Mouse (Mus musculus) heart, embryonic 16.5 days (tissue): Measurements from ENCODE around the gene 9530003J23Rik. TPM values are rescaled to one million over a fixed set of nuclear protein-coding genes. Genes with fewer than 3 reads are reported as not detected.

Experiments
- polyA plus RNA-seq: library from polyadenylated mRNA; unstranded; fragments of >200 nt; fragmentation: Nextera tagmentation; extraction: Ambion mirVana; gene quantifications from 2 replicates; pipeline ENCODE4 v1.2.1, GENCODE M21; 2015

9530003J23Rik gene
- polyA plus RNA-seq, 1 experiment from 2014 or later = not detected

Other genes starting within 250 kb of the 9530003J23Rik start
- 60.4 and 62.1 TPM in 2 replicates for gene Lrrc10, start 193.4 kb downstream of the 9530003J23Rik start, polyA plus RNA-seq
- gene Cct2, start 174.9 kb downstream of the 9530003J23Rik start, polyA plus RNA-seq = 167 and 185 TPM in 2 replicates
- 16.1 and 17.5 TPM in 2 replicates for gene Frs2, start 90.2 kb downstream of the 9530003J23Rik start, polyA plus RNA-seq
- gene Yeats4, start 14.2 kb downstream of the 9530003J23Rik start, polyA plus RNA-seq = 40.8 and 54.8 TPM in 2 replicates
- 86.6 and 87.8 TPM in 2 replicates for gene Lyz2, start 43.6 kb upstream of the 9530003J23Rik start, polyA plus RNA-seq
- 2.6 and 2.9 TPM in 2 replicates for gene Lyz1, start 54.2 kb upstream of the 9530003J23Rik start, polyA plus RNA-seq
- 85.7 and 89.7 TPM in 2 replicates for gene Cpsf6, start 141.3 kb upstream of the 9530003J23Rik start, polyA plus RNA-seq